Mouse (Mus musculus): ENCODE data around the gene Lrrc49. TPM values are rescaled to one million over a fixed set of nuclear protein-coding genes. Genes with fewer than 3 reads are reported as not detected.

Gene Lrrc49
- polyA plus RNA-seq, 1 experiment from 2014 or later: 9.4 TPM

DNA sequence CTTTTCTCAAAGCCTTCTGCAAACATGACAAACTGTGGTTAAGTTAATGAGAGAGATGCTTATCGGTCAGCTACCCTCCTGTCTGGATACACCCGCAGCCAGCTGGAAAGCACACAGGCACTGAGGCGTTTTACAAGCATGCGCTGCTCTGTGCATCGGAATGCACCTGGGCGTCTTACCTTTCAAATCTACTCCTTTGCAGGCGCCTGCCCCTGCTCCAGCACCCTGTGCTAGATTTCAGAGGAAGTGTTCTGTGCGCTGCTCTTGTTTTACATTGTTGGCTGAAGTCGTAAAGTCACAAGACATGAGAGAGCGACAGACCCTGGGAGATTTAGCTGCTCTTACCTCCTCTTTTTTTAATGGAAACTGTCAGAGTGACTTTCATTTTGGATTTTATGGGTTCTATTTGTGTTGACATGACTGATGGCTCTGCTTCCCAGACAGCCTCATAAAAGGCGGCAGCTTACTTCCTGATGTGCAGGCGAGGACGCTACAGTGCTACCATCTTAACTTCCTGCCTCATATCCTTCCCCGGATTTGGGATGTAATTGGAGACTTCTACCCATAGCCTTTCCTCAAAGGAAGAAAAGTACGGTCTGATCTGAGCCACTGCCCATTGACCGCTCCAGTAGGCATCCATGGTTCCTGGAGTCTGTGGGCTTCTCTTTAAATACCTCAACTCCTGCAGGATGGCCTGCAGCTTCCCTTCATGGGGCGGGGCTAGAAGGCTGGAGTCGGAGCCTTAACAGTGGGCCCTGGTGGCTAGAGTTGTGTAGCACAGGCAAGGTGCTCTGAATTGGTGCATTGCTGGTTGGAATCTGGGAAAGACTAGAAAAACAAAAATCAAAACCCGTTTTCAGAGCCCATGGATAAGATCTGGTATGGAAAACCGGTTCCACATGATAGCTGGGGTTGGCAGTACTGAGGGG, 125.3 kb downstream of the Lrrc49 start:
- no peak overlapping the region for H3K4me3 ChIP-seq
- WGBS: 54% methylated on average over 20 of the region's 20 CpGs
- no peak overlapping the region for H3K9ac ChIP-seq

DNA sequence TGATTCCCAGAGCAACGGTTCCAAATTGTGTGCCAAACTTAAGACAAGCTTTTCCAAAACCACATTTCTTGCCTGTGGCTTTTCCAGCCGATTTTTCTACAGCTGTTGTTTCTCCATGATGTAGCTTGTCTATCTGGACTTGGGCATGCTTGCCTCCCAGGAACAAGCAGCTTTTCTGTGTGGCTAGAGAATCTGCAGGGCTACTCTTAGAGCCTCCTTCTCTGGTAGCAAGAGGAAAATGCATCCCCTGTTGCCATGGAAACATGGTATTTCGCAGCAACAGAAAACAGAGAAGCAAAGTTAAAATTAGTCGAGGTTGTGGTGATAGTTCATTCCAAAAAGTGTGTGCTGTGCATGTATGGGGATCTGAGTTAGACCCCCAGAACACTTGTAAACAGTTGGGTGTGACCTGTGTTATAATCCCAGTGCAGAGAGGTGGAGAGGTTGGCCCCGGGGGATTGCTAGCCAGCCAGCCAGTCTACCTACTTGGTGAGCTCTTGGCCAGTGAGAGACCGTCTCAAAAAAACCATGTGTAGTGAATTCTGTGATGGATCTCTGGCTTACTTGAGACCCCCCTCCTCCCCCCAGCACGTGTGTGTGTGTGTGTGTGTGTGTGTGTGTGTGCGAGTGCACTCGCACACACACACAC, 126.2 kb downstream of the Lrrc49 start:
- Histone ChIP-seq H3K9ac (no peak overlapping the region), H3K27me3 (no peaks in the 10 kb centered on the region), H3K27ac (no peak overlapping the region), H3K4me2 (no peak overlapping the region), H3K9me3 (replicated peaks) (no peaks in the 10 kb centered on the region), H3K36me3 (no peaks in the 10 kb centered on the region), H3K4me1 (replicated peaks) (no peaks in the 10 kb centered on the region), H3K4me3 (no peak overlapping the region)
- no peak for ATAC-seq (replicated peaks; ENCODE audit: insufficient number of reproducible peaks, insufficient read depth, low FRiP score, low read depth)
- WGBS: 60% methylated on average over 9 of the region's 9 CpGs

More for the DNA sequence above, 125.3 kb downstream of the Lrrc49 start:
- H3K36me3 ChIP-seq: no peaks in the 10 kb centered on the region
- H3K4me2 ChIP-seq: peak overlapping the region; percentile 1; the same call in 1 of the 2 replicates
- ATAC-seq (replicated peaks; ENCODE audit: insufficient number of reproducible peaks, insufficient read depth, low FRiP score, low read depth): no peak
- H3K27ac ChIP-seq: no peak overlapping the region
- H3K4me1 ChIP-seq (replicated peaks): no peaks in the 10 kb centered on the region
- H3K27me3 ChIP-seq: no peaks in the 10 kb centered on the region
- no peaks in the 10 kb centered on the region for H3K9me3 ChIP-seq (replicated peaks)

DNA sequence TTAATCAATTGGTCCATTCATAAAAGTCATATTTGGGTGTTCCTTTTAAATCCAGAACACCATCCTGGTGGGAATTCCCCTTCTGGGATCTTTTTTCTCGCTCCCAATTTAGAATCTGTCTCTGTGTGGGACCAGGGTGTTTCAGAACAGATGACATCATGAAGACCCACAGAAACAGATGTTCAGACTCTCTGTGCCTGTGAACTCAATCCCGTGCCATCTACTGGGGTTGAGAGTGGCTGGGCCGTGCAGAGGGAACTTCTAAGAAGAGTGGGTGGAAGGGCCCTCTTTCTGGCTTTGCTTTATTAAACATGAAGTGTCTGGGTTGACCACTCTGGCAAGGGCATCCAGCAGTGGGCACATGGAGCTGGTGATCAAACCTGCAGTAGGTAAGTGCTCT, 129.5 kb downstream of the Lrrc49 start:
- H3K4me3 ChIP-seq: no peak overlapping the region
- 63% methylated on average over 3 of the region's 3 CpGs for WGBS
- H3K9me3 ChIP-seq (replicated peaks): no peaks in the 10 kb centered on the region
- H3K36me3 ChIP-seq: no peaks in the 10 kb centered on the region
- H3K9ac ChIP-seq: no peak overlapping the region
- H3K27me3 ChIP-seq: no peaks in the 10 kb centered on the region
- H3K27ac ChIP-seq: no peak overlapping the region
- no peak overlapping the region for H3K4me2 ChIP-seq
- ATAC-seq (replicated peaks; ENCODE audit: insufficient number of reproducible peaks, insufficient read depth, low FRiP score, low read depth): no peak
- no peaks in the 10 kb centered on the region for H3K4me1 ChIP-seq (replicated peaks)

DNA sequence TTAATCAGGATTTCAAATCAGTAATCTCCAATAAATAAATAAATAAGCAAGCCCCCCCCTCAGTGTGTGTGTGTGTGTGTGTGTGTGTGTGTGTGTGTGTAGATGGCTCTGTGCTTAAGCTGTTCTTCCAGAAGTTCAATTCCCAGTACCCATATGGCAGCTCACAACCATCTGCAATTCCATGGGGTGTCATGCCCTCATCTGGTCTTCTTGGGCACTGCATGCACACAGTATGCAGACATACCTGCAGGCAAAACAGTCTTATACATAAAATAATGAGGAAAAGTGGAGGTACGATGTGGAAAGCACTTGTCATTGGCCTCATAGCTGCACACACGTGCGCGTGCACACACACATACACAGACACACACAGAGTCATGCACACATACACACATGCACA, 136.7 kb downstream of the Lrrc49 start:
- no peak overlapping the region for H3K27ac ChIP-seq
- H3K4me3 ChIP-seq: no peak overlapping the region
- no peaks in the 10 kb centered on the region for H3K4me1 ChIP-seq (replicated peaks)
- no peaks in the 10 kb centered on the region for H3K27me3 ChIP-seq
- no peaks in the 10 kb centered on the region for H3K36me3 ChIP-seq
- 95% methylated on average over 4 of the region's 4 CpGs for WGBS
- H3K9ac ChIP-seq: no peak overlapping the region
- no peak overlapping the region for H3K4me2 ChIP-seq
- no peak for ATAC-seq (replicated peaks; ENCODE audit: insufficient number of reproducible peaks, insufficient read depth, low FRiP score, low read depth)
- H3K9me3 ChIP-seq (replicated peaks): no peaks in the 10 kb centered on the region

DNA sequence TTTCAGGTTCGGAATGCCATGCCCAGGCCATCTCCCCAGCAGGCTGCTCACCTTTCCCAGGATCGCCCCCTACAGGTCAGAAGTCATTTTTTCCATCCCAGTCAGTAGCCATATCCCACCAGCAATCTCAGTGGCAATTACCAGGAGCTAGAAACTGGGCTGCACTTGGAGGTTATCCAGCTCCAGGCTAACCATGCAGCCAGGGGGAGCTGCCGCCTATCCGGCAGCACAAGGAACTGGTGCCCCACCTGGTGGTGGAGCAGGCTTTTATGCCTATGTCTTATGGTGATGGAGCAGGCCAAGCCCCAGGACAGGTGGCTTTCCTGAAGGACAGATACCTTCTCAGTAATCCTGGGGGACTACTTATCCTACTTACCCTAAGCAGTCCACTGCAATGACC, 139.8 kb downstream of the Lrrc49 start:
- H3K4me3 ChIP-seq: no peak overlapping the region
- H3K36me3 ChIP-seq: no peaks in the 10 kb centered on the region
- H3K4me1 ChIP-seq (replicated peaks): peaks cover 7% of the 10 kb centered on the region
- H3K9me3 ChIP-seq (replicated peaks): no peaks in the 10 kb centered on the region
- 24% methylated on average over 4 of the region's 4 CpGs for WGBS
- H3K27me3 ChIP-seq: no peaks in the 10 kb centered on the region
- ATAC-seq (replicated peaks; ENCODE audit: insufficient number of reproducible peaks, insufficient read depth, low FRiP score, low read depth): no peak
- no peak overlapping the region for H3K27ac ChIP-seq
- no peak overlapping the region for H3K9ac ChIP-seq
- no peak overlapping the region for H3K4me2 ChIP-seq

DNA sequence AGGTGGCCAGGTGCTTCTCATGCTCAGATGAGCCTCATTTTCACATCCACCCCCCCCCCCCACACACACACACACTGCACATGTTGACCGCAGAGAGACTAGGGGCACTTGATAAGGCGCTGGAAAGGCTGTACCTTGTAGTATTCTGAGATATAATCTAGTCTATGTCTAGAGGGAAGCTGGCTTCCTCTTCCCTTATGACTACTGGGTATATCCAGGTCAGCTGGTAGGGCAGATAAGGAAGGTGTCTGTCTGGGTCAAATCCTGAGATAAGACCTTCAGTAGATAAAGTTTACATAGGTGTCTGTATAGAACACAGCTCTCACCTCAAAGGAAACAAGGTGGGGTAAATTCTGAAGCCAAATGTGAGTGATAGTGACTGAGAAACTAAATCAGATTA, 141.8 kb downstream of the Lrrc49 start:
- Histone ChIP-seq H3K9me3 (replicated peaks) (no peaks in the 10 kb centered on the region), H3K4me1 (replicated peaks) (peaks cover 7% of the 10 kb centered on the region), H3K36me3 (no peaks in the 10 kb centered on the region), H3K9ac (no peak overlapping the region), H3K4me2 (no peak overlapping the region), H3K4me3 (no peak overlapping the region), H3K27ac (no peak overlapping the region), H3K27me3 (no peaks in the 10 kb centered on the region)
- no peak for ATAC-seq (replicated peaks; ENCODE audit: insufficient number of reproducible peaks, insufficient read depth, low FRiP score, low read depth)
- WGBS: 53% methylated on average over 2 of the region's 2 CpGs

DNA sequence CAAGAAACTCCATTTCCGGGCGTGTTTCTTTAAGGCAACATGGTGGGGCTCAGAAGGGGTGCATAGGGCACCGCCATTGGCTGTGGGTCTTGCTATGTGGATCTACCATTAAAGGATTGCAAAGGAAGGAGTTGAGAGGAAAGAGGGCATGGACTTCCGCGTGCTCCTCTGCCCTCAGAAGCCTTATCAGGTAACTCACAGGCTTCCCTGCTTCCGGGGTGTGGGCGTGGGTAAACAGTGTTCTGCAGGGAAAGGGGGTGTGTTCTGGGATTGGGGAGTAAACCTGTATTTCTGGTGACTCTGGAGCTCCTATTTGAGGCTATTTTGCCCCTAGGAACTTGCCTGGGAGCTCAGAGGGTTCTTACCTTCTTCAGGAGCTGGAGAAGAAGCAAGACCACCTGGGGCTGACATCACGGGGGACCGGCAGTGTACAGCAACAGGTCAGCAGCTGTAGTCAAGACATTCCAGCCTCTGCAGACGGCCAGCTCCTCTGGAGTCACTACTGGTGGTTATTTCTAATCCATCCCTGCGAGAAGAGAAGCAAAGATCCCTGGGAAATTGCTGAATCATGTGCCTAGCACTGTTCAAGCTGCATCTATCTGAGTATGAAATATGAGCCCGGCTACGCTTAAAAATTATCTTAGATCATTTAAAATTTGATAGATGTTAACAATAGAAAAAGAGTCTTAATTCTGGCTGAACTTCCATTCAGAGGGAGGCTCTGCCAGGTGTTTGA, 142.4 kb downstream of the Lrrc49 start:
- Histone ChIP-seq H3K9me3 (replicated peaks) (no peaks in the 10 kb centered on the region), H3K36me3 (no peaks in the 10 kb centered on the region), H3K4me2 (no peak overlapping the region), H3K27ac (no peak overlapping the region), H3K4me3 (no peak overlapping the region), H3K27me3 (no peaks in the 10 kb centered on the region), H3K9ac (no peak overlapping the region), H3K4me1 (replicated peaks) (peaks cover 7% of the 10 kb centered on the region)
- WGBS: 53% methylated on average over 13 of the region's 13 CpGs
- ATAC-seq (replicated peaks; ENCODE audit: insufficient number of reproducible peaks, insufficient read depth, low FRiP score, low read depth): no peak

DNA sequence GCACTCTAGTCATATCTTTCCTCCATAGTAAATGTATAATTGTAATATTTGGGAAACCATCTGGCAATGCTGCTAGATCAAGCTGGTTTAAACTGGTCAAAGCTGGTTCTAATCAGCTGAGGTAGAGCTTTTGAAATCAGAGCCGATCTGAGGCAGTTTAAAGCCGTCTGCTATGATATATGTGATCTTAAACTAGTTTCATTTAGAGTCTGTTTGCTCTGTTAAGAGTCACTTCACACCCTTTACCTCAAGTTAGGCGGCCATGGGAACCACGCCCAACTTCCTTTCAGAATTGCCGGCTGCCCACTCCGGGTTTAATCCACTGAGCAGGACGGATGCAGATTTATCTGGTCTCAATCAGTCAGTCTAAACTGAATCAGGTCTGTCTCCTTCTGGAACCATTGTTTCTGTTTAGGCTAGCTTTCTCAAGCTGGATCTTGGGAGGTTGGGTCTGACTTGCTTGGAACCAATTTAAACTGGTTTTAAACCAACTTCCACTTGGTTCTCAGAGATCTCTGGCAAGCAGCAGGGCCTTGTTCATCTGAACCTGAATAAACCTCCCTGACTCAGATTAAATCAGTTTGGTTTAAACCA, 144.4 kb downstream of the Lrrc49 start:
- Histone ChIP-seq H3K27ac (no peak overlapping the region), H3K27me3 (no peaks in the 10 kb centered on the region), H3K9me3 (replicated peaks) (no peaks in the 10 kb centered on the region), H3K9ac (no peak overlapping the region), H3K4me2 (no peak overlapping the region), H3K4me1 (replicated peaks) (peaks cover 7% of the 10 kb centered on the region), H3K4me3 (no peak overlapping the region), H3K36me3 (no peaks in the 10 kb centered on the region)
- 67% methylated on average over 7 of the region's 7 CpGs for WGBS
- no peak for ATAC-seq (replicated peaks; ENCODE audit: insufficient number of reproducible peaks, insufficient read depth, low FRiP score, low read depth)

DNA sequence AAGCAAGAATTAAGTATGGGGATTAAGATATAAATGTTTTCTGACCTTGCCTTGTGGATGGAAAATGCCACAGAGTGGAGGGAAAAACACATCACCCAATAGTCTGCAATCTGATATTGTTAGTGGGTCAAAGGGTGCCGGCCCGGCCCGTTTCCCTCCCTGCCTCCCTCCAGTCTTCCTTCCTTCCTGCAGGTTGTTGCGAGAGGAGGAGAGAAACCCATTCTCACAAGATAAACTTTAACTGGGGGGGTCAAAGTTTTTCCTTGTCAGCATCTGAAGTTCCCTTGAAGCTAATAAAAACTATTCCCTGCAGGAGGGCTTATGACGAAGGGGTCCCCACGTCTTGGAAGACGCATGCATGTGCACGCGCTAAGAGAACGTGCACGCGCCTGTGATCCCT, 157.6 kb downstream of the Lrrc49 start:
- 78% methylated on average over 12 of the region's 12 CpGs for WGBS
- H3K27ac ChIP-seq: peak overlapping the region; percentile 62
- no peak overlapping the region for H3K4me3 ChIP-seq

DNA sequence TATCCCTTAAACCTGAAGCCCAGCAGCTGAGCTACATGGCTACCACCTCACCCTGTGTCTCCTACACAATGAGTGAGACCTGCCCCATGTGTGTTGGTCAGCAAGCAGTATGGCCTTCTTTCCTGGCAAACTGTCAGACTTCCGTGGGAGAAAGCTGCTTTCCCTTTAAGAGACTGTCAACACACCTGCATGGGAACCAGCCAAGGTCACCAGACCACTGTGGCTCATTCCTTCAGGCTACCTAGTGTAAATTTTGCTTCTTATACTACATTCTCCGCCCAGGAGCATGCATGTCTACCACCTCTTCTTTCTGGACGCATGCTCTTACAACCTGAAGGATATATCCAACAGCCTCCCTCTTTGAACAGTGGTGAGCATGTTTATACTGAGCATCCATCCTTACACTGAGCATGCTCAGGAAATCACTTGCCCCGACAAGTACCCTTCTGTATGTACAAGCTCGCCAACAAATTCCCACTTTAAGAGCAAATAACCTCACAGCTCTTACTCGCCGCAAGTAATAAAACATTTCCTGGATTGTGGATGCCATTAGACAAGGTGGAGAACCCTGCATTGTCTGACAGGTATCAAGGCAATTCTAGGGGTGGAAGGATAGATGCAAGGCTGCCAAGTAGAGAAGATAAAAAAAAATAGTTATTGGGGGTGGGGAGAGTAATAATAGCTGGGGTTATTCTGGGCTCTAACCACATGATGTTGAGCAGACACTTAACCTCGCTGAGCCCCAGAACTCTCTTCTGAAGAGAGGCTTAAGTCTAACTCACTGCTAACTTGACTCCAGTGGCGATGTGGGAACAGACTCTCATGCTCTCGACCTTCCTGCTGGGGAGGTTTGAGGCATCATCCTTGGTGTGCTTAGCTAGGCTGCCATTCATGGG, 158.4 kb downstream of the Lrrc49 start:
- Histone ChIP-seq H3K4me2 (no peak overlapping the region), H3K4me3 (no peak overlapping the region), H3K9ac (no peak overlapping the region), H3K4me1 (replicated peaks) (peaks cover 44% of the 10 kb centered on the region), H3K27me3 (no peaks in the 10 kb centered on the region), H3K27ac (peak overlapping the region; percentile 62), H3K36me3 (no peaks in the 10 kb centered on the region), H3K9me3 (replicated peaks) (no peaks in the 10 kb centered on the region)
- WGBS: 60% methylated on average over 10 of the region's 10 CpGs
- ATAC-seq (replicated peaks; ENCODE audit: insufficient number of reproducible peaks, insufficient read depth, low FRiP score, low read depth): no peak

More for the DNA sequence above, 157.6 kb downstream of the Lrrc49 start:
- Histone ChIP-seq H3K4me2 (no peak overlapping the region), H3K9me3 (replicated peaks) (no peaks in the 10 kb centered on the region), H3K27me3 (no peaks in the 10 kb centered on the region), H3K9ac (no peak overlapping the region), H3K36me3 (no peaks in the 10 kb centered on the region), H3K4me1 (replicated peaks) (peaks cover 44% of the 10 kb centered on the region)
- no peak for ATAC-seq (replicated peaks; ENCODE audit: insufficient number of reproducible peaks, insufficient read depth, low FRiP score, low read depth)

Measured in heart, embryonic 15.5 days (tissue).